Mouse (Mus musculus) ES-E14 (cell line): ENCODE results near the gene Fbl.
"Not testable (repeated sequence)": the region's sequence is repeated elsewhere in the genome, so short reads cannot be mapped to it uniquely, and the experiment has no call there.

ENCODE experiments used
- CHD2 ChIP-seq: IDR thresholded peaks from 2 replicates; pipeline ENCODE4 v1.6.1; 2014; ENCODE audit warnings: mild to moderate bottlenecking, low read depth, low read length, inconsistent platforms
- HCFC1 ChIP-seq: IDR thresholded peaks from 2 replicates; pipeline ENCODE4 v1.6.1; 2012; ENCODE audit warnings: low read length, inconsistent platforms, borderline replicate concordance; ENCODE audit not compliant: insufficient read depth
- MAFK ChIP-seq: IDR thresholded peaks from 2 replicates; pipeline ENCODE4 v1.6.1; 2014; ENCODE audit warnings: mild to moderate bottlenecking, low read depth, low read length, inconsistent platforms; ENCODE audit not compliant: insufficient read depth
- ZC3H11A ChIP-seq: IDR thresholded peaks from 2 replicates; pipeline ENCODE4 v1.6.1; 2012; ENCODE audit warnings: low read depth, mild to moderate bottlenecking, inconsistent platforms, low read length, borderline replicate concordance
- ZNF384 ChIP-seq: IDR thresholded peaks from 2 replicates; pipeline ENCODE4 v1.6.1; 2012; ENCODE audit warnings: low read depth, low read length, inconsistent platforms

- TF ChIP-seq ZC3H11A, CHD2, ZNF384, MAFK, HCFC1: not testable (repeated sequence)
These were observed 57.3 kb downstream of the Fbl start for GRCm38 (mm10) chr7:28226836-28227235.
